Mouse (Mus musculus): ENCODE measurements around the gene Myo1h.

The Myo1h gene

DNA sequence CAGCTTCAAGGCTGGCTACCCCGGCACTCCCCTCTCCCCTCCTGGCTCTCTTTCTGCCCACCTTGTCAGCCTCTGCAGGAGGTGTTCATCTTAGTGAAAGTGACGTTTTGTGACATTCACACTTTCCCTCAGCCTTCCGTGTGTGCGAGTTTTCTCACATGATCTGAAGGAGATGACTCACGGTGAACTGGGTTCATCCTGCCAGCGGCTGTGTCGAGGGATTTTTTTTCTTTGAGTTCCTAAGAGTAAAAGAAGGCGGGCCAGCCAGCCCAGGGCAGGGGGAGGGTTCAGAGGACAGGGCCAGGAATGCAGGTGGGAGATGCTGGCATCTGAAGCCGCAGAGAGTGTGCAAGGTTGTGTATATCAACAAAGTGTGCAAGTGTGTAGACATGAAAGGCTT is 104.2 kb downstream of the Myo1h start:
- no peak for DNase-seq (ENCODE audit: low spot score)

GRCm38 (mm10) chr5:114406592-114406991 is 117.6 kb downstream of the Myo1h start:
- DNase-seq (ENCODE audit: low spot score): no peak

DNA sequence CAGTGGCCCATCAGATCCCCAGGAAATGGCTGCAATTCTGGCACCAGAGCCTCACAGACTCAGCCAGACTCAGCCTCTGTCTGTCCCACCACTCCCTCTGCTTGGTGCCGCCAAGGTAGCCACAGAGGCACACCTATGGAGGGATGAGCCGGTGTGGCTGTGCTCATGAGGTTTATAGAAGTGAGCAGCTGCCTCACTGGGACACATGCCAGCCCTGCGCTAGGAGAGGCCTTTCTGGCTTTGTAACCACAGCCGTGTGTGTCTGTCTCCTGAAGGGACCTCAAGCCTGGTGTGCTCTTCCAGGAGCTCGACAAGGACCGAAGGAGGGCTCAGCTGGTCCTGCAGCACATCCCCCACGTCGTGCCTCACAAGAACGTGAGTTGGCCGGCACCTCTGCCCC is 118.3 kb downstream of the Myo1h start:
- DNase-seq (ENCODE audit: low spot score): no peak

- DNase-seq (ENCODE audit: low spot score): no peak
Observed at GRCm38 (mm10) chr5:114407810-114408209, 118.8 kb downstream of the Myo1h start.

- DNase-seq (ENCODE audit: low spot score): no peak
Observed at GRCm38 (mm10) chr5:114408846-114409245, 119.9 kb downstream of the Myo1h start.

DNA sequence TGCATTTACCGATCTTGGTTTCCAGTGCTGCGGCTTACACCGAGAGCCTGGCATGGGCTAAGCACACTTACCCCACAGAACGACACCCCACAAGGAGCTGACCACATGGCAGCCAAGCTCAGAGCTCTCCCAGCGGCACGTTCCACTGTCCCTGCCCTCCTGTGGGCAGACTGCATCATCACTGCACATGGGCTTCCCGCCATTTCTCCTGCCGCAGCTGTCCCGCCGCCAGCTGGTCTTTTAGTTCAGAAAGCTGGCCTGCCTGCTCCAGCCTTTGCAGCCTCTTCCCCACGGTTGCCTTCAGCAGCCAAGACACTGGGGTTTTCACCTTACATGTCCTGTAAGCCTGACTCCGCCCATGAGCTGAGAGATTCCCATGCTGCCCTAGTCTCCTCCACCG is 121.5 kb downstream of the Myo1h start:
- no peak for DNase-seq (ENCODE audit: low spot score)

DNA sequence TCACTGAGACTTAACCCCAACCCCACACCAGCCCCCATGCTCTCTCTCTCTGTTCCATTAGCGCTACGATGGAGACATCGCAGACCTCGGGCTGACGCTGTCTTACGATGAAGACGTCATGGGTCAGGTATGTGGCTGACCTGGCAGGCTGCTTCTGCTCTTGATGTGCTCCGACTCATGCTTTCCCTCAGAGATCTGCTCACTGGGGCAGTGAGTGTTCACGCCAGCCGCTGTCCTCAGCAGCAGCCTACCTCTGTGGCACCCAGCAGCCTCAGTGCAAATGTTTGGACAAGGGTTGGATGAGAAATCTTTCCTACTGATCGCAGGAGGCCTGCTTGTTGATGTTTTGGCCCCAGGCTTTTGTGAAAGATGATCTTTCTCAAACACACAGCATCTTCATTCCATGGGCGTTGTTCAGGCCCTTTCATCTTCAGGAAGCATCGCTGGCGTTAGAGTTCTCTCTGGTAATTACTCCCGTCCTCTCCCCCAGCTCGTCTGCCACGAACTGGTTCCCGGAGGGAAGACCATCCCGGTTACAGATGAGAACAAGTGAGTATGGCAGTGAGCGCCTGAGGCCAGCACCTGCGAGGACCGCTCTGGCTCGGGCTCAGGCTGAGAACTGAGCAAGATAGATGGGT is 123.5 kb downstream of the Myo1h start:
- no peak for DNase-seq (ENCODE audit: low spot score)

DNA sequence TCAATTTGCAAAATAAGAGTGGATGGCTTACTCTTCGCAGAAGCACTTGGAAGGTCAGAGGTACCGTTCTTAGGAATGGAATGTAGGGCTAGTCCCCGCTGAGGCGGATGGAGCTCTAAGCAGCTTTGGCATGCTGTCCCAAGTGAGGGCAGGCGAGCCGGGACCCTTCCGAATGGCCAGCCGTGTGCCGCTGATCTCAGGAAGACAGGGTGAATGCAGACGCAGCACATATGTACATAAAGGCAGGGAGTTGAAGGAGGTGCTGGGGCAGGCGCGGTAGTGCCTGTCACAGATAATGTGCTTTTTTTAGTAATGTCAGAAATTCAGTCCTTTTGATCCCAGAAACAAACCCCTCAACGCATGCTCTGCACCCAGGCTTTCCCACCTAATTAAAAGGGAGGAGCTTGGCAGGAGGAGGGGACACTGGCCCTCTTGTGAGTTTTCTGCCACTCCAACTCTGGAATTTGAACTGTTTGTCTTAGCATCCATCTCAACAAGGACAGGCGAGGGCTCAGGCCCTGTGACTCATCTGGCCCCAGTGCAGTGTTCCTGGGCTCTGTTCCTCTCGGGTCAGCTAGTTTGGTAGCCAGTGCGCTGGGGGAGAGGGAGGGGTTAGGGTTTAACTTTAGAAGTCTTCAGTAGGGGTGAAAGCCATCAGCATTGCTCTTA is 124.2 kb downstream of the Myo1h start:
- DNase-seq (ENCODE audit: low spot score): no peak
